Mouse (Mus musculus) midbrain, postnatal 0 days (tissue): ENCODE results near the gene Cacna2d4. TPM values are rescaled to one million over a fixed set of nuclear protein-coding genes. Genes with fewer than 3 reads are reported as not detected.
A peak's percentile ranks its signal among the peaks of the same experiment; 100 is the strongest.

Experiments used
- ATAC-seq: fragments of 200-750 bp; cut with Nextera tagmentation; 2 replicates; pipeline ENCODE4 v1.8.0; 2017; ENCODE audit warnings: moderate number of reproducible peaks, mild to moderate bottlenecking, moderate TSS enrichment, moderate library complexity; ENCODE audit not compliant: low FRiP score
- DNase-seq: peaks from one replicate; pipeline ENCODE4 v3.0.0-alpha.2; 2015; ENCODE audit warnings: low spot score
- H3K27ac ChIP-seq: fragments of 300-500 bp; sonication (generic); 2 replicates; pipeline ENCODE4 v1.5.1; 2014; ENCODE audit warnings: low read depth, mild to moderate bottlenecking, low read length, mixed read lengths
- H3K27me3 ChIP-seq: fragments of 300-500 bp; sonication (generic); 2 replicates; pipeline ENCODE4 v1.6.1; 2014; ENCODE audit warnings: low read length, control low read depth, mixed read lengths; ENCODE audit not compliant: insufficient read depth
- H3K36me3 ChIP-seq: fragments of 300-500 bp; sonication (generic); 2 replicates; pipeline ENCODE4 v1.6.1; 2014; ENCODE audit warnings: low read length, control low read depth, mixed read lengths; ENCODE audit not compliant: insufficient read depth
- H3K4me1 ChIP-seq: fragments of 300-500 bp; sonication (generic); 2 replicates; pipeline ENCODE4 v1.6.1; 2014; ENCODE audit warnings: mild to moderate bottlenecking, control low read depth, antibody characterized with exemption, low read length, mixed read lengths; ENCODE audit not compliant: insufficient read depth
- H3K4me2 ChIP-seq: fragments of 300-500 bp; sonication (generic); 2 replicates; pipeline ENCODE4 v1.6.1; 2014; ENCODE audit warnings: low read depth, mild to moderate bottlenecking, low read length, mixed read lengths; ENCODE audit not compliant: poor library complexity, severe bottlenecking
- H3K4me3 ChIP-seq: fragments of 300-500 bp; sonication (generic); 2 replicates; pipeline ENCODE4 v1.5.1; 2014; ENCODE audit warnings: low read depth, mild to moderate bottlenecking, low read length, moderate library complexity
- H3K9ac ChIP-seq: fragments of 300-500 bp; sonication (generic); replicated peaks from 2 replicates; pipeline ENCODE4 v1.6.1; 2014; ENCODE audit warnings: mild to moderate bottlenecking, low read length, moderate library complexity, mixed read lengths; ENCODE audit not compliant: poor library complexity, severe bottlenecking
- H3K9me3 ChIP-seq: fragments of 300-500 bp; sonication (generic); 2 replicates; pipeline ENCODE4 v1.6.1; 2016; ENCODE audit warnings: low read length, control low read depth
- CTCF ChIP-seq: IDR thresholded peaks from 2 replicates; pipeline ENCODE4 v1.5.1; 2016; ENCODE audit warnings: antibody characterized with exemption, mild to moderate bottlenecking
- WGBS: fragments of 180-500 bp; shearing (Covaris S2); extraction: QIAGEN DNeasy Blood & Tissue Kit; methylation state at CpG from one replicate; pipeline ENCODE4 v1.1.7; 2014; 5-methylcytosine and 5-hydroxymethylcytosine counted together
- polyA plus RNA-seq: library from polyadenylated mRNA; unstranded; fragments of >200 nt; fragmentation: Nextera tagmentation; extraction: Ambion mirVana; gene quantifications from 2 replicates; pipeline ENCODE4 v1.2.1, GENCODE M21; 2015
- total RNA-seq: library from RNA; depleted of rRNA; stranded (reverse); fragments of >200 nt; gene quantifications from 2 replicates; pipeline ENCODE4 v1.2.3, GENCODE M21; 2014

Cacna2d4 gene
- total and polyA plus RNA-seq, 2 experiments from 2014 or later = 0.74 to 0.77 TPM

DNA sequence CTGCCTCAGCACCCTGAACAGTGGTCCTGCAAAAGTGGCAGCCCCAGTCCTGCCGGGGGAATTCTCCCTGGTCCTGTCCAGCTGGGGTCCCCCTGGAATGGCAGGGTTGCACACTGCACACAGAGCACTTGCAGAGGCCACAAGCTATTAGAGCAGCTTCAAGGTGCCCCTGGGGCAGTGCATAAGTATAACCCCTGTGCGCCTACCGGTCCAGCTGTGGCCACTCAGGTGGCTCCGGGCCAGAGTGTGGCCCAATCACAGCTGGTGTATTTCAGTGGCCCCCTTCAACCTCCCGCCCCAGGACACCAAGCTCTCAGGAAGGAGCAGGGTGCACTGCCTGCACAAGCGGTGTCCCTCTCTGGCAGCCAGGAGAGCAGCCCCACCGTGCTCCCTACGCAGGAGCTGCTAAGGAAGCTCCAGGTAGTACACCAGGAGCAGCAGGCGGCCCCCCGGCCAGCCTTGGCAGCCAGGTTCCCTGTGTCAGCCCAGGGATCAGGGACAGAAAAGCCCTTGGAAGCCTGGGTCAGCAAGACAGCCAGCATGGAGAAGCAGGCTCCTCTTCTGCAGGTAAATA lies 21.2 kb upstream of the Cacna2d4 start:
- ATAC-seq = no peak
- no peak for DNase-seq
- WGBS = 97% methylated on average over 10 of the region's 10 CpGs

DNA sequence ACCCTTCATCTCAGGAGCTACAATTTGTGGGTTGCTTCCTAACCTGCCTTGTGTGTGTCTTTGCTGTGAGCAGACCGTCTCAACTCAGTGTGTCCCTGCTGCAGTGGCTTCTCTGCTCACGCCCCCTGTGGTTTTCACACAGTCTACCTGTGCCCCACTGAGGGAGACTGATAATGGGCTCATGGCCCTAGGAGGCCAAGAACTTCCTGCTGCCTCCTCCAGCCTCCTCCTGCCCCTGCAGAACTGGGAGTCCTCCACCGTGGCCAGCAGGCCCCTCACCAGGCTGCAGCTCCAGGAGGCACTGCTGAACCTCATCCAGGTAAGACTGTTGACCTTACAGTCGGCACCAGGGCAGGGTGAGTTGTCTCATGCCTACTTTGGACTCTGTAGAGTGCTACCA lies 18.7 kb upstream of the Cacna2d4 start:
- no peak overlapping the region for H3K4me3 ChIP-seq
- no peak overlapping the region for H3K4me2 ChIP-seq
- no peak for DNase-seq
- ATAC-seq = no peak
- H3K27ac ChIP-seq = no peak overlapping the region
- no peak overlapping the region for H3K9ac ChIP-seq
- peaks cover 35% of the 10 kb centered on the region for H3K36me3 ChIP-seq
- TF ChIP-seq CTCF = no peak
- no peaks in the 10 kb centered on the region for H3K9me3 ChIP-seq
- 79% methylated on average over 4 of the region's 4 CpGs for WGBS
- H3K27me3 ChIP-seq = no peaks in the 10 kb centered on the region
- no peaks in the 10 kb centered on the region for H3K4me1 ChIP-seq

More for the DNA sequence above, 21.2 kb upstream of the Cacna2d4 start:
- peaks cover 35% of the 10 kb centered on the region for H3K36me3 ChIP-seq
- no peak overlapping the region for H3K4me2 ChIP-seq
- H3K9ac ChIP-seq = no peak overlapping the region
- H3K9me3 ChIP-seq = no peaks in the 10 kb centered on the region
- H3K4me3 ChIP-seq = no peak overlapping the region
- no peak overlapping the region for H3K27ac ChIP-seq
- TF ChIP-seq CTCF = no peak
- no peaks in the 10 kb centered on the region for H3K4me1 ChIP-seq
- H3K27me3 ChIP-seq = no peaks in the 10 kb centered on the region

DNA sequence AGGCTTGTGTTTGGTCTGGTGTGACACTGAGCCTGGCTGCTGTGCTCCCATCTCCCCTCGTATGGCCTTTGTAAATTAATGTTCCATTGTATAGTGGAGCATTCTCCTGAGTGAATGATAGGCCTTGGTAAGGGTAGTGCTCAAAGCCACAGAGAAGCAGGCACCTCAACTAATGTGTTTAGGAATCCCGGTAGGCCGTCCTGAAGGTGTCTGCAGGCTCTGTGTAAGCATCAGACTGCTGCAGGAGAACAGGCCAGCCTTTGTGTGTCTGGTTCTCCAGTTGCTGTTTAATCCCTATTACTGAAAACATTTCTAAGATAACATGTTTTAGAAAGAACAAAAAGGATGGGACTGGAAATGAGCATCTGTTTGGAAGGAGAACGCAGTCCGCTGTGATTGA lies 17.7 kb upstream of the Cacna2d4 start:
- 86% methylated on average over 5 of the region's 5 CpGs for WGBS
- DNase-seq = no peak
- H3K4me3 ChIP-seq = no peak overlapping the region
- no peaks in the 10 kb centered on the region for H3K9me3 ChIP-seq
- no peak for ATAC-seq
- no peak for TF ChIP-seq CTCF
- H3K4me1 ChIP-seq = no peaks in the 10 kb centered on the region
- peaks cover 35% of the 10 kb centered on the region for H3K36me3 ChIP-seq
- no peaks in the 10 kb centered on the region for H3K27me3 ChIP-seq
- no peak overlapping the region for H3K27ac ChIP-seq
- no peak overlapping the region for H3K4me2 ChIP-seq
- H3K9ac ChIP-seq = no peak overlapping the region

DNA sequence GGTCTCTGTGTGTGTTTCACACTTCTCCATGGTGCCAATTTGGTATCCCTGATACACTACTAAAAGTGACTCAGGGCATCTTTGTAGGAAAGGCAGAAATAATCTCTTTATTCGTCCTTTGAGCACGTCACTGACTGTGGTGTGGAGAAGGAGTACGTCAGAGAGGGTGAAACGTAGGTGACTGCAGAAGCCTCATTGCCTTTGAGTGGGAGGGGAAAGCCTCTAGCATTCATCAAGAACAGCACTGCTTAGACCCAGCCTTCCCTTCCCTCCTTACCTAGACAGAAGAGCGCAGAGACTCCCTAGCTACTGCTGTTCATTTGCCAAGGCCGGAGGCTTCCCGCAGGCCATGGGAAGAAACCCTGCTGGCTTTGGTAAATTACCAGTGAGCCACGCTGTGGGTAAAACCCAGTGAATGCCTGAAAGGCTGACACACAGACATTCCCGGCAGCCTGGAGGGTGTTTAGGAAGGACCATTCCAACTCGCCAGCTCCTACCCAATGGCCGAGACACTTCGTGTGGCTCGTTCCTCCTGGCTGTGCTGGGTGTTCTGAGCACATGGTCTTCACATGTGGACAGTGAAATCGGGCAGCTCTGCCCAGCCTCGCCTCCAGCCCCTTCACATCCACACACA lies 17.0 kb upstream of the Cacna2d4 start:
- H3K9me3 ChIP-seq = no peaks in the 10 kb centered on the region
- ATAC-seq (no peak), DNase-seq (no peak)
- WGBS = 61% methylated on average over 15 of the region's 15 CpGs
- no peak for TF ChIP-seq CTCF
- no peak overlapping the region for H3K4me2 ChIP-seq
- peaks cover 32% of the 10 kb centered on the region for H3K36me3 ChIP-seq
- no peaks in the 10 kb centered on the region for H3K4me1 ChIP-seq
- H3K9ac ChIP-seq = no peak overlapping the region
- no peak overlapping the region for H3K4me3 ChIP-seq
- H3K27ac ChIP-seq = no peak overlapping the region
- H3K27me3 ChIP-seq = no peaks in the 10 kb centered on the region

DNA sequence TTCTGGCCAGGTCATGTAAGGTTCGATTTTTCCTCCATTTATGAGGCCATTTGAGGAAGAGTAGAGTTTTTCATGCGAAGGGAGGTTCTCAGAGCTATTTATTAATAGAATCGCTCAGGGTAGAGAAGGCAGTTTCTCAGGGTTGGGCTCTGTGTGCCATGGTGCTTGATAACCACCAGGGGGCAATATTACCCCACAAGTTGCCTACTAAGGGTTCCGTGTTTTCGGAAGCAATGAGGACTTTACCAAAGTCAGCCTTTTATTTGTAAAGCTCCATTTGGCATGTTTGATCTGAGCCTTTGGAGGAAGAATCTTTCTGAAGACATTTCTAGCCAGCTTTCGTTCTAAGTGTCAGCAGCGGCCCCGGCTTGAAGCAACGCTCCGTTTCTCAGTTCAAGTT lies 16.0 kb upstream of the Cacna2d4 start:
- Histone ChIP-seq H3K9ac (no peak overlapping the region), H3K27me3 (no peaks in the 10 kb centered on the region), H3K27ac (no peak overlapping the region), H3K4me1 (no peaks in the 10 kb centered on the region), H3K9me3 (no peaks in the 10 kb centered on the region), H3K4me2 (no peak overlapping the region), H3K36me3 (peaks cover 23% of the 10 kb centered on the region), H3K4me3 (no peak overlapping the region)
- DNase-seq = peak; percentile 82
- peak; percentile 94 for TF ChIP-seq CTCF
- ATAC-seq = peak; percentile 59; the same call in 1 of the 2 replicates
- WGBS = 40% methylated on average over 10 of the region's 10 CpGs

DNA sequence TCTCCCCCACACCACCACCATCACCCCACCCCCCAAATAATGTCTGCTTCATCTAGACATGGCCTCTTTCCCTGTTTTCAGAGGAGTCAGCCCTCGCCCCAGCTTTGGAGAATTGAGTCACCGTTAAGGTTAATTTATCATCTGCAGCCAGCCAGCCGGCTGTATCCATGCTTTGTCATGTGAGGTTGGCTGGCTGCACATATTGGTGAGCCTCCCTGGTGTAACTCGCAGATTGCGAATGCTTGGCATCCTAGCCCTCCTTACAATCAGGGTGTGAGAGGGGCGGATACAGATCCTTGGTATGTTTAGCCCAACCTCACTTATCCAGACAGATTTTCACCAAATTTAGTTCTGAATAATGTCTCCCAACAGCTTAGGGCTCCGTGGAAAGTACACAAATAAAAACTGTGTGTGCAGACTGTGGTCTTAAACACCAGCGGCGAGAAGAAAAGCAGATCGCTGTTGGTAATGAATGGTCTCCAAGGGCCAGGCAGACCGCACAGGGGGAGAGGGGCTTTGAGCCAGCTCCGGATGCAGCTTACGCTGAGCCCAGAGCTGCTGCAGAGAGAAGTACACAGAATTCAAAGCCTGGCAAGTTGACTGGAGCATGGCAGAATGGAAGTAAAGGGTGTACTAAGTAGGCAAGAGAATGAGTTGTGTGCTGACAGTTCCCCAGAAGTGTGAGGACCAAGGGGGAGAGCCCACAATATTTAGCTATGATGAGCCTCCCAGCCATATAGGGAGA lies 11.7 kb upstream of the Cacna2d4 start:
- Histone ChIP-seq H3K27me3 (no peaks in the 10 kb centered on the region), H3K4me1 (no peaks in the 10 kb centered on the region), H3K4me2 (no peak overlapping the region), H3K9me3 (no peaks in the 10 kb centered on the region), H3K9ac (no peak overlapping the region), H3K4me3 (no peak overlapping the region), H3K36me3 (no peaks in the 10 kb centered on the region), H3K27ac (no peak overlapping the region)
- WGBS = 41% methylated on average over 13 of the region's 13 CpGs
- ATAC-seq (peak; percentile 62), DNase-seq (peak; percentile 71)
- no peak for TF ChIP-seq CTCF
